14 mouse cellular contexts compared by ENCODE assay signal in the genomic region with DNA sequence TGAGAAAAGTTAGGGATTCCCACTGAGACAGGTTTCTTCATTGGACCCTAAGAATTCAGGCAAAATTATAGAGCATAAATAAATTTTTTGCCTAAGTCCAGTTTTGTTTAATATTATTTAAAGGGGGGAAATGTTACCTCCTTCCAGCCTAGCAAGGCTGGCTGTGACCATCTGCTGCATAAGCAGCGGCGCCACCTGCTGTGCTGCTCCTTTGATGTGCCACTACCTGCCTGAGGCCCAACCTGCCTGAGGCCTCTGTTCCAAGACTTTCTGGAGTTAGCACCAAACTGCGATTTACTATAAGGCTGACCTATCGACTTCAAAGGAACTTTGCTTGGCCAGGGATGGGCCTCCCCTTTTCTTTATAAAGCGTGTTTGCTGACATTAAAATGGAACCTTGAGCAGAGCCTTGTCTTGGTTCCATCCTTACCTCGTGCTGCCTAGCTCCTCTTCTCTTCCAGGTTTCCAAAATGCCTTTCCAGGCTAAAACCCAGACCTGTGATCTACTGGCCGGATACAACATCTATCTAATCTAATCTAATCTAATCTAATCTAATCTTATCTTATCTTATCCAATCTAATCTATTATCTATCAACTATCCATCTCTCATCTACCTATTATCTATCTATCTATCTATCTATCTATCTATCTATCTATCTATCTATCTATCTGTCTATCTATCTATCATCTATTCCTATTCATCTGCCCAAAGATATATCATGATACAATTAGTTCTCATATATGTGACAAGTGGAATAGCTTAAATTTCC. TPM values are rescaled to one million over a fixed set of nuclear protein-coding genes. Genes with fewer than 3 reads are reported as not detected.
A peak's percentile ranks its signal among the peaks of the same experiment; 100 is the strongest.
DNase-seq lines count a peak whose midpoint lies in the region; ATAC-seq and TF ChIP-seq lines count a peak whose summit lies in the region.
"Not testable (repeated sequence)": the region's sequence is repeated elsewhere in the genome, so short reads cannot be mapped to it uniquely, and the experiment has no call there.
"Had no signal": no experiment of that assay in that cellular context is flagged by ENCODE, and none has a peak within 500 bp of the region (broad histone marks: within the 10 kb centered on the region; RNA-seq: fewer than 3 reads in every experiment).

No protein-coding gene starts in this region.

- not testable (repeated sequence) for H3K4me1 ChIP-seq in kidney, adult 2 months (ENCODE audit: control insufficient read depth, insufficient read depth, low read length); liver, postnatal 0 days (ENCODE audit: insufficient read depth); small intestine, adult 2 months (ENCODE audit: control insufficient read depth, insufficient read depth, insufficient read length, low read length)

- not testable (repeated sequence) for TF ChIP-seq POLR2A in kidney, adult 2 months (IDR thresholded peaks at IDR 0.05; ENCODE audit: low read depth, low read length); small intestine, adult 2 months (IDR thresholded peaks at IDR 0.05; ENCODE audit: low read depth, low read length)

- H3K4me2 ChIP-seq in liver, postnatal 0 days (ENCODE audit: low read depth, low read length), result not testable (repeated sequence)

- not testable (repeated sequence) for ATAC-seq in Patski; liver, postnatal 0 days

- DNase-seq in Patski (ENCODE audit: low read depth, low spot score), result not testable (repeated sequence)
- peak; percentile 7 to 19 for DNase-seq in cerebellum, postnatal 10 days
- DNase-seq in forelimb bud, embryonic 11.5 days (ENCODE audit: low read depth, low spot score), result peak; percentile 24
- peak; percentile 32 for DNase-seq in kidney, adult 2 months
- peak; percentile 43 to 51 for DNase-seq in kidney, postnatal 4 days
- DNase-seq in liver, postnatal 0 days, result peak; percentile 39

- peak; percentile 68 for TF ChIP-seq CTCF in Patski (IDR thresholded peaks at IDR 0.05)
- TF ChIP-seq CTCF in kidney, adult 2 months (conservative IDR thresholded peaks at IDR 0.05; ENCODE audit: insufficient read depth, insufficient read length, low read depth, low read length), result peak; percentile 34
- peak; percentile 57 for TF ChIP-seq CTCF in liver, postnatal 0 days (IDR thresholded peaks at IDR 0.05; ENCODE audit: low read depth)
- peak; percentile 12; the same call in 1 of the 2 replicates for TF ChIP-seq CTCF in small intestine, adult 2 months (IDR thresholded peaks at IDR 0.05; ENCODE audit: extremely low read depth, insufficient read length, insufficient replicate concordance, low read depth, low read length)

- H3K36me3 ChIP-seq in kidney, adult 2 months (ENCODE audit: control insufficient read depth, insufficient read depth, low read length); liver, postnatal 0 days (replicated peaks; ENCODE audit: insufficient read depth, low read length); small intestine, adult 2 months (ENCODE audit: control insufficient read depth, insufficient read depth, low read length): not testable (repeated sequence)

- WGBS in kidney, adult 2 months, result 74% methylated on average over 7 of the region's 7 CpGs
- WGBS in liver, postnatal 0 days (ENCODE audit: insufficient replicate concordance), result 78% methylated on average over 7 of the region's 7 CpGs
- WGBS in small intestine, adult 2 months, result 54% methylated on average over 7 of the region's 7 CpGs

- not testable (repeated sequence) for H3K9ac ChIP-seq in liver, postnatal 0 days (replicated peaks)

- in situ Hi-C loops in Patski (cut with MboI; ENCODE audit: low pct_unique_long_range_greater_than_20kb), result loop anchor here (5.0 kb wide), 4 partner anchors 55 to 420 kb away; a partner anchor contains a TSS

- POLR2A ChIA-PET in Patski (lab: Charles Lee), result not testable (repeated sequence)

- not testable (repeated sequence) for TF ChIP-seq EP300 in liver, postnatal 0 days (IDR thresholded peaks at IDR 0.05; ENCODE audit: low read depth)

- not testable (repeated sequence) for H3K4me3 ChIP-seq in kidney, adult 2 months (ENCODE audit: insufficient read depth, low read depth, low read length); liver, postnatal 0 days (ENCODE audit: low read depth, low read length); small intestine, adult 2 months (ENCODE audit: low read depth, low read length)

- not testable (repeated sequence) for H3K9me3 ChIP-seq in liver, postnatal 0 days (ENCODE audit: low read length)

- CTCF ChIA-PET in Patski (lab: Charles Lee), result interaction anchor here (2.5 kb wide), 1 partner anchor 95 kb away, joined by 11 read pairs; no protein-coding TSS in a partner anchor

- H3K27me3 ChIP-seq in Patski; kidney, adult 2 months (replicated peaks; ENCODE audit: control insufficient read depth, insufficient read depth, low read length); liver, postnatal 0 days (ENCODE audit: insufficient read depth, low read length); small intestine, adult 2 months (ENCODE audit: control insufficient read depth, insufficient read depth, low read length): not testable (repeated sequence)

- H3K27ac ChIP-seq in kidney, adult 2 months (ENCODE audit: insufficient read depth, low read depth, low read length); liver, postnatal 0 days (ENCODE audit: low read depth); small intestine, adult 2 months (ENCODE audit: insufficient read depth, low read depth, low read length): not testable (repeated sequence)

RNA-seq across cellular contexts. Expression of a gene that starts 4.1 kb away (rescaled TPM):
- 46.1 TPM for polyA plus RNA-seq in Patski (2021)
- polyA plus RNA-seq in kidney, adult 2 months (2012; rRNA removed), result 12.8 and 17.2 TPM in 2 replicates
- 42.7 and 54.1 TPM in 2 replicates for polyA plus RNA-seq in liver, postnatal 0 days (2015; fragmentation: Nextera tagmentation; extraction: Ambion mirVana)
- 5.9 and 16.2 TPM in 2 replicates for polyA plus RNA-seq in small intestine, adult 2 months (2012; rRNA removed)

RNA-seq across cellular contexts. Expression of a gene that starts 36.4 kb away (rescaled TPM):
- 0.49 TPM for polyA plus RNA-seq in Patski (2021)
- 36.6 and 44.6 TPM in 2 replicates for polyA plus RNA-seq in kidney, adult 2 months (2012; rRNA removed)
- 26.8 and 30.5 TPM in 2 replicates for polyA plus RNA-seq in liver, postnatal 0 days (2015; fragmentation: Nextera tagmentation; extraction: Ambion mirVana)
- polyA plus RNA-seq in small intestine, adult 2 months (2012; rRNA removed), result not detected in 2 replicates
- polyA plus RNA-seq: brain, embryonic 14.5 days; forebrain, embryonic 11.5 days; heart, embryonic 12.5 days; hindbrain, embryonic 14.5 days; large intestine, adult 2 months; limb, embryonic 13.5 days; midbrain, embryonic 16.5 days had no signal

RNA-seq across cellular contexts. Expression of a gene that starts 41.7 kb away (rescaled TPM):
- polyA plus RNA-seq in Patski (2021), result 3.7 TPM
- 16.5 and 24.1 TPM in 2 replicates for polyA plus RNA-seq in kidney, adult 2 months (2012; rRNA removed)
- polyA plus RNA-seq in liver, postnatal 0 days (2015; fragmentation: Nextera tagmentation; extraction: Ambion mirVana), result 13.1 and 15.9 TPM in 2 replicates
- 2.0 and 2.8 TPM in 2 replicates for polyA plus RNA-seq in small intestine, adult 2 months (2012; rRNA removed)

Comparison
In these comparisons a context has a peak if more than half of its experiments do, and no peak if none do; other contexts are left out.
1. CTCF ChIP-seq: peak in every context shown above with its lines; median percentile 68 in Patski; 57 in liver, postnatal 0 days; 34 in kidney, adult 2 months; 12 in small intestine, adult 2 months.
2. RNA of a gene that starts 36.4 kb away (polyA plus RNA-seq): 36.6 to 44.6 TPM in kidney, adult 2 months and 26.8 to 30.5 TPM in liver, postnatal 0 days; 0.49 TPM in Patski (single experiment) and not detected in small intestine, adult 2 months; every median in the first group is over 10 times any median in the second.